Mouse (Mus musculus) liver, postnatal 0 days (tissue): Measurements from ENCODE around the gene Fbxl13.

Source experiments
- CTCF ChIP-seq: sonication (generic); IDR thresholded peaks from 2 replicates; pipeline ENCODE4 v1.5.1; 2016; ENCODE audit warnings: antibody characterized with exemption, low read depth
- EP300 ChIP-seq: IDR thresholded peaks from 2 replicates; pipeline ENCODE4 v1.6.1; 2016; ENCODE audit warnings: antibody characterized with exemption, low read depth, mild to moderate bottlenecking

DNA sequence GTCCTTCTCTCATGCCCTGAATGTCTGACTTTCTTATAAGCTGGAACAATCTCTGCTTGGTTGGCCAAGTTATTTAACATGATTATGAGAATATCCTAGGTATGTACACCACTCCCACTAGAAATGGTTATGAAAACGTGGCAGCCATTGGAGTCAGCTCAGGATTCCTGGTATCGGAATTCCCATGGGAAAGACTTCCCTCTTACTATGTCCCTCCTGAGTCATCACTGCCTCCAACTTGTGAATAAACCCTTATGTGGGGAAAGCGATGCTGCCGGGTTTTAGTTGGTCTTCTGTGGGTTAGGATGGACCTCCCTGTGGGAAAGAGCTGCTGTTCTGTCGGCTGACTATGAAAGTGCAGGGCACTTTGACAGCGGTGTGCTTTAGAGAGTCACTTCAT is 163.9 kb downstream of the Fbxl13 start:
- no peak for TF ChIP-seq EP300
- TF ChIP-seq CTCF = no peak
